Mouse (Mus musculus) gastrocnemius, adult 18-20 months (tissue): ENCODE data around the gene Ovol1. TPM values are rescaled to one million over a fixed set of nuclear protein-coding genes. Genes with fewer than 3 reads are reported as not detected.

Experiments
- DNase-seq: peaks from one replicate; pipeline ENCODE4 v3.0.0; 2021; ENCODE audit warnings: low spot score
- total RNA-seq, 2 experiments: library from RNA; stranded (reverse); gene quantifications; 2 replicates each; pipeline ENCODE4 v1.2.3; 2021

Ovol1 gene
- total RNA-seq, 2 experiments from 2014 or later: not detected

- DNase-seq: peak; percentile 88
Observed at GRCm38 (mm10) chr19:5568470-5569140, 8.2 kb upstream of the Ovol1 start.

- peak; percentile 90 for DNase-seq
Observed at GRCm38 (mm10) chr19:5567534-5568469, 7.4 kb upstream of the Ovol1 start, which contains the start of gene Ap5b1. Gene Ap5b1, plus strand, starts transcription at chr19:5568025.

- no peak for DNase-seq
Observed at GRCm38 (mm10) chr19:5567180-5567533, 6.7 kb upstream of the Ovol1 start.

- no peak for DNase-seq
Observed at GRCm38 (mm10) chr19:5566316-5566715, 5.9 kb upstream of the Ovol1 start.

GRCm38 (mm10) chr19:5562776-5563175 is 2.3 kb upstream of the Ovol1 start:
- no peak for DNase-seq

GRCm38 (mm10) chr19:5561886-5562285 is 1.4 kb upstream of the Ovol1 start:
- DNase-seq: no peak

- DNase-seq: no peak
Observed at GRCm38 (mm10) chr19:5561252-5561790, 875 bp upstream of the Ovol1 start.

- no peak for DNase-seq
Observed at GRCm38 (mm10) chr19:5559631-5560456, 602 bp downstream of the Ovol1 start.

GRCm38 (mm10) chr19:5559229-5559628 is 1.2 kb downstream of the Ovol1 start:
- no peak for DNase-seq

- DNase-seq: no peak
Observed at GRCm38 (mm10) chr19:5558770-5559169, 1.7 kb downstream of the Ovol1 start.

GRCm38 (mm10) chr19:5558169-5558568 is 2.3 kb downstream of the Ovol1 start:
- no peak for DNase-seq

- no peak for DNase-seq
Observed at GRCm38 (mm10) chr19:5554212-5554611, 6.2 kb downstream of the Ovol1 start.

- DNase-seq: no peak
Observed at GRCm38 (mm10) chr19:5553802-5554201, 6.6 kb downstream of the Ovol1 start.

- DNase-seq: no peak
Observed at GRCm38 (mm10) chr19:5547471-5548056, 12.9 kb downstream of the Ovol1 start.

- DNase-seq: no peak
Observed at GRCm38 (mm10) chr19:5544031-5544430, 16.4 kb downstream of the Ovol1 start.

- DNase-seq: no peak
Observed at GRCm38 (mm10) chr19:5543362-5543761, 17.1 kb downstream of the Ovol1 start.

- DNase-seq: no peak
Observed at GRCm38 (mm10) chr19:5538786-5539185, 21.7 kb downstream of the Ovol1 start.

- DNase-seq: no peak
Observed at GRCm38 (mm10) chr19:5532520-5532919, 27.9 kb downstream of the Ovol1 start.

GRCm38 (mm10) chr19:5530138-5530524 is 30.3 kb downstream of the Ovol1 start:
- no peak for DNase-seq

GRCm38 (mm10) chr19:5529325-5530137 is 30.9 kb downstream of the Ovol1 start:
- peak; percentile 98 for DNase-seq
